Mouse (Mus musculus) kidney, adult 2 months (tissue): ENCODE measurements around the gene Gm49776.

Experiments
- CTCF ChIP-seq: fragments of 200-500 bp; conservative IDR thresholded peaks from 2 replicates; pipeline ENCODE4 v1.5.1; 2011; ENCODE audit warnings: low read depth, mild to moderate bottlenecking, control low read depth, low read length, moderate library complexity, mixed read lengths; ENCODE audit not compliant: insufficient read depth, insufficient read length
- POLR2A ChIP-seq: fragments of 200-500 bp; IDR thresholded peaks from one replicate; pipeline ENCODE4 v1.6.1; 2011; ENCODE audit warnings: low read depth, low read length, control low read depth

- TF ChIP-seq CTCF (no peak), POLR2A (no peak)
Measured at GRCm38 (mm10) chr16:18288581-18289061, 30.5 kb upstream of the Gm49776 start.
